ENCODE assay signal across 18 mouse cellular contexts in genomic region chr4:141616811-141617210, GRCm38 (mm10). TPM values are rescaled to one million over a fixed set of nuclear protein-coding genes. Genes with fewer than 3 reads are reported as not detected.
A peak's percentile ranks its signal among the peaks of the same experiment; 100 is the strongest.
DNase-seq lines count a peak whose midpoint lies in the region; ATAC-seq and TF ChIP-seq lines count a peak whose summit lies in the region.
"Had no signal": no experiment of that assay in that cellular context is flagged by ENCODE, and none has a peak within 500 bp of the region (broad histone marks: within the 10 kb centered on the region; RNA-seq: fewer than 3 reads in every experiment).

No protein-coding gene starts in this region.

- H3K36me3 ChIP-seq in heart, embryonic 12.5 days = no peaks in the 10 kb centered on the region
- H3K36me3 ChIP-seq in heart, adult 2 months (ENCODE audit: control insufficient read depth, insufficient read depth, low read length) = no peaks in the 10 kb centered on the region
- H3K36me3 ChIP-seq in liver, embryonic 13.5 days = no peaks in the 10 kb centered on the region
- no peaks in the 10 kb centered on the region for H3K36me3 ChIP-seq in intestine, embryonic 14.5 days (ENCODE audit: control insufficient read depth, insufficient read depth, low read length)
- H3K36me3 ChIP-seq in liver, postnatal 0 days (replicated peaks; ENCODE audit: insufficient read depth, low read length) = no peaks in the 10 kb centered on the region; the same call in 1 of the 2 replicates
- H3K36me3 ChIP-seq: limb, embryonic 13.5 days; midbrain, embryonic 12.5 days; neural tube, embryonic 13.5 days had no signal

- no peaks in the 10 kb centered on the region; the same call in 1 of the 2 replicates for H3K27me3 ChIP-seq in heart, embryonic 12.5 days (replicated peaks)
- H3K27me3 ChIP-seq in heart, adult 2 months (ENCODE audit: control insufficient read depth, insufficient read depth, low read length) = no peaks in the 10 kb centered on the region
- peaks cover 7% of the 10 kb centered on the region; the same call in 1 of the 2 replicates for H3K27me3 ChIP-seq in liver, embryonic 13.5 days
- H3K27me3 ChIP-seq in intestine, embryonic 14.5 days (replicated peaks; ENCODE audit: control insufficient read depth, insufficient read depth, low read length) = no peaks in the 10 kb centered on the region
- H3K27me3 ChIP-seq in liver, postnatal 0 days (ENCODE audit: insufficient read depth, low read length) = no peaks in the 10 kb centered on the region
- H3K27me3 ChIP-seq: limb, embryonic 13.5 days; neural tube, embryonic 13.5 days had no signal

- intact Hi-C loops in heart, adult 2 months (cut with DNase I) = loop anchor here (5.0 kb wide), 1 partner anchor 105 kb away; the partner anchor contains the start of gene Ddi2
- intact Hi-C loops in left cerebral cortex, postnatal 14 days (cut with DNase I) = no loop called here

- H3K4me1 ChIP-seq in heart, embryonic 12.5 days (replicated peaks) = peaks cover 12% of the 10 kb centered on the region
- peaks cover 2% of the 10 kb centered on the region for H3K4me1 ChIP-seq in heart, adult 2 months (ENCODE audit: control insufficient read depth, insufficient read depth, low read length)
- H3K4me1 ChIP-seq in liver, embryonic 13.5 days (replicated peaks) = peaks cover 16% of the 10 kb centered on the region
- peaks cover 17% of the 10 kb centered on the region for H3K4me1 ChIP-seq in intestine, embryonic 14.5 days (replicated peaks; ENCODE audit: control insufficient read depth, insufficient read depth, low read length)
- H3K4me1 ChIP-seq in liver, postnatal 0 days (ENCODE audit: insufficient read depth) = peaks cover 14% of the 10 kb centered on the region

- no peak overlapping the region for H3K4me3 ChIP-seq in heart, embryonic 12.5 days
- no peak overlapping the region for H3K4me3 ChIP-seq in heart, adult 2 months
- no peak overlapping the region for H3K4me3 ChIP-seq in liver, embryonic 13.5 days (replicated peaks)
- no peak overlapping the region for H3K4me3 ChIP-seq in intestine, embryonic 14.5 days (ENCODE audit: low read depth, low read length)
- H3K4me3 ChIP-seq in liver, postnatal 0 days (ENCODE audit: low read depth, low read length) = peak overlapping the region; percentile 59; the same call in 1 of the 2 replicates

- no peaks in the 10 kb centered on the region for H3K9me3 ChIP-seq in heart, embryonic 12.5 days (replicated peaks)
- no peaks in the 10 kb centered on the region for H3K9me3 ChIP-seq in liver, embryonic 13.5 days (replicated peaks)
- no peaks in the 10 kb centered on the region for H3K9me3 ChIP-seq in intestine, embryonic 14.5 days (ENCODE audit: control insufficient read depth, low read length)
- no peaks in the 10 kb centered on the region for H3K9me3 ChIP-seq in liver, postnatal 0 days (ENCODE audit: low read length)
- H3K9me3 ChIP-seq: limb, embryonic 13.5 days; midbrain, embryonic 12.5 days; neural tube, embryonic 13.5 days had no signal

- H3K9ac ChIP-seq in heart, embryonic 12.5 days = no peak overlapping the region
- H3K9ac ChIP-seq in heart, adult 2 months (ENCODE audit: low read depth, low read length) = no peak overlapping the region
- H3K9ac ChIP-seq in liver, embryonic 13.5 days = no peak overlapping the region
- H3K9ac ChIP-seq in intestine, embryonic 14.5 days (ENCODE audit: low read length) = no peak overlapping the region
- H3K9ac ChIP-seq in liver, postnatal 0 days (replicated peaks) = no peak overlapping the region
- H3K9ac ChIP-seq: hindbrain, embryonic 14.5 days had no signal

- 0 out of 2 replicates have a peak overlapping the region, but pooled peaks have one; percentile 70 for H3K4me2 ChIP-seq in heart, embryonic 12.5 days
- peak overlapping the region; percentile 70 for H3K4me2 ChIP-seq in liver, embryonic 13.5 days
- H3K4me2 ChIP-seq in intestine, embryonic 14.5 days (ENCODE audit: low read length) = peak overlapping the region; percentile 50; the same call in 1 of the 2 replicates
- H3K4me2 ChIP-seq in liver, postnatal 0 days (ENCODE audit: low read depth, low read length) = peak overlapping the region; percentile 74

- 77% methylated on average over 6 of the region's 6 CpGs for WGBS in heart, embryonic 12.5 days
- 84% methylated on average over 6 of the region's 6 CpGs for WGBS in heart, adult 2 months
- WGBS in liver, embryonic 13.5 days (ENCODE audit: insufficient replicate concordance) = 56% methylated on average over 6 of the region's 6 CpGs
- 74% methylated on average over 6 of the region's 6 CpGs for WGBS in intestine, embryonic 14.5 days
- WGBS in liver, postnatal 0 days (ENCODE audit: insufficient replicate concordance) = 66% methylated on average over 6 of the region's 6 CpGs

- no peak for TF ChIP-seq CTCF in heart, adult 2 months (IDR thresholded peaks at IDR 0.05)
- no peak for TF ChIP-seq CTCF in liver, postnatal 0 days (IDR thresholded peaks at IDR 0.05; ENCODE audit: low read depth)

- no peak for ATAC-seq in heart, embryonic 12.5 days (ENCODE audit: insufficient number of reproducible peaks, low FRiP score)
- ATAC-seq in liver, embryonic 13.5 days (ENCODE audit: low read depth) = no peak
- no peak for ATAC-seq in intestine, embryonic 14.5 days (replicated peaks; ENCODE audit: low FRiP score, low TSS enrichment, low read depth)
- ATAC-seq in liver, postnatal 0 days = no peak

- no peaks in the 10 kb centered on the region for H3K79me2 ChIP-seq in heart, adult 2 months (replicated peaks; ENCODE audit: control insufficient read depth, insufficient read depth, low read length)

- no peak overlapping the region for H3K27ac ChIP-seq in heart, embryonic 12.5 days (ENCODE audit: poor library complexity, severe bottlenecking)
- no peak overlapping the region for H3K27ac ChIP-seq in heart, adult 2 months
- no peak overlapping the region for H3K27ac ChIP-seq in liver, embryonic 13.5 days
- H3K27ac ChIP-seq in intestine, embryonic 14.5 days (ENCODE audit: low read depth) = no peak overlapping the region
- 0 out of 2 replicates have a peak overlapping the region, but pooled peaks have one; percentile 84 for H3K27ac ChIP-seq in liver, postnatal 0 days (ENCODE audit: low read depth)
- H3K27ac ChIP-seq: hindbrain, embryonic 14.5 days; limb, embryonic 13.5 days; midbrain, embryonic 12.5 days; neural tube, embryonic 13.5 days had no signal

- no peak for TF ChIP-seq POLR2A in heart, adult 2 months (IDR thresholded peaks at IDR 0.05; ENCODE audit: insufficient read depth, low read depth, low read length)

- DNase-seq in heart, adult 2 months = no peak
- no peak for DNase-seq in liver, embryonic 13.5 days
- no peak for DNase-seq in liver
- no peak for DNase-seq in intestine, embryonic 14.5 days (ENCODE audit: low spot score)
- DNase-seq in liver, postnatal 0 days = no peak
- DNase-seq in left cerebral cortex, postnatal 14 days (ENCODE audit: low spot score in 2 of 2) = no peak
- no peak for DNase-seq in adrenal gland, postnatal 4 days (ENCODE audit: low spot score in 2 of 2)

- TF ChIP-seq EP300 in heart, adult 2 months (IDR thresholded peaks at IDR 0.05; ENCODE audit: insufficient read depth, low read depth, low read length) = no peak
- no peak for TF ChIP-seq EP300 in liver, postnatal 0 days (IDR thresholded peaks at IDR 0.05; ENCODE audit: low read depth)

RNA-seq across cellular contexts. Expression of gene Tmem82, which starts 1.6 kb away (rescaled TPM):
- polyA plus RNA-seq in heart, embryonic 12.5 days (2016; fragmentation: Nextera tagmentation; extraction: Ambion mirVana) = 0.19 and 0.37 TPM in 2 replicates
- 10 to 100 TPM; 16.5 to 20.2 TPM for total RNA-seq in heart, adult 2 months (2021)
- 35.5 and 36.6 TPM in 2 replicates for polyA plus RNA-seq in heart, adult 2 months (2012; rRNA removed)
- polyA plus RNA-seq in liver, embryonic 13.5 days (2015; fragmentation: Nextera tagmentation; extraction: Ambion mirVana) = 3.6 and 3.7 TPM in 2 replicates
- polyA plus RNA-seq in intestine, embryonic 14.5 days (2014; fragmentation: Nextera tagmentation; extraction: Ambion mirVana) = 6.0 and 8.4 TPM in 2 replicates
- 17.3 and 17.8 TPM in 2 replicates for polyA plus RNA-seq in liver, postnatal 0 days (2015; fragmentation: Nextera tagmentation; extraction: Ambion mirVana)
- under 1 TPM; 0.76 to 0.97 TPM for total RNA-seq in left cerebral cortex, postnatal 14 days (2021)
- 1 to 10 TPM; 3.7 to 3.8 TPM for total RNA-seq in adrenal gland, postnatal 4 days (2021)
- polyA plus RNA-seq: forebrain, embryonic 14.5 days; hindbrain, embryonic 14.5 days had no signal

RNA-seq across cellular contexts. Expression of gene Slc25a34, which starts 6.8 kb away (rescaled TPM):
- 0.21 and 0.24 TPM in 2 replicates for polyA plus RNA-seq in heart, embryonic 12.5 days (2016; fragmentation: Nextera tagmentation; extraction: Ambion mirVana)
- total RNA-seq in heart, adult 2 months (2021) = 100 to 1,000 TPM; 118 to 132 TPM
- 183 and 258 TPM in 2 replicates for polyA plus RNA-seq in heart, adult 2 months (2012; rRNA removed)
- 0.07 and 0.13 TPM in 2 replicates for polyA plus RNA-seq in liver, embryonic 13.5 days (2015; fragmentation: Nextera tagmentation; extraction: Ambion mirVana)
- 0.17 and 0.26 TPM in 2 replicates for polyA plus RNA-seq in intestine, embryonic 14.5 days (2014; fragmentation: Nextera tagmentation; extraction: Ambion mirVana)
- 0.40 and 0.76 TPM in 2 replicates for polyA plus RNA-seq in liver, postnatal 0 days (2015; fragmentation: Nextera tagmentation; extraction: Ambion mirVana)
- 1 to 10 TPM; 2.7 to 2.9 TPM for total RNA-seq in left cerebral cortex, postnatal 14 days (2021)
- 1 to 10 TPM; 7.4 to 9.5 TPM for total RNA-seq in adrenal gland, postnatal 4 days (2021)
- total RNA-seq: granulocyte monocyte progenitor cell, adult 5-6 weeks; megakaryocyte, adult 5-6 weeks had no signal
- polyA plus RNA-seq: embryonic facial prominence, embryonic 11.5 days; forebrain, embryonic 14.5 days; hindbrain, embryonic 14.5 days; kidney, embryonic 14.5 days; limb, embryonic 13.5 days; stomach, embryonic 14.5 days had no signal

RNA-seq across cellular contexts. Expression of gene Fblim1, which starts 10.9 kb away (rescaled TPM):
- polyA plus RNA-seq in heart, embryonic 12.5 days (2016; fragmentation: Nextera tagmentation; extraction: Ambion mirVana) = 70.1 and 70.6 TPM in 2 replicates
- 100 to 1,000 TPM; 236 to 263 TPM for total RNA-seq in heart, adult 2 months (2021)
- 297 and 303 TPM in 2 replicates for polyA plus RNA-seq in heart, adult 2 months (2012; rRNA removed)
- 1.9 and 2.4 TPM in 2 replicates for polyA plus RNA-seq in liver, embryonic 13.5 days (2015; fragmentation: Nextera tagmentation; extraction: Ambion mirVana)
- polyA plus RNA-seq in intestine, embryonic 14.5 days (2014; fragmentation: Nextera tagmentation; extraction: Ambion mirVana) = 94.6 and 108 TPM in 2 replicates
- 1.5 and 1.8 TPM in 2 replicates for polyA plus RNA-seq in liver, postnatal 0 days (2015; fragmentation: Nextera tagmentation; extraction: Ambion mirVana)
- 1 to 10 TPM; 1.2 to 1.3 TPM for total RNA-seq in left cerebral cortex, postnatal 14 days (2021)
- 10 to 100 TPM; 24.9 to 32.1 TPM for total RNA-seq in adrenal gland, postnatal 4 days (2021)
- total RNA-seq: megakaryocyte, adult 5-6 weeks had no signal

RNA-seq across cellular contexts. Expression of gene Plekhm2, which starts 47.9 kb away (rescaled TPM):
- 6.1 and 6.2 TPM in 2 replicates for polyA plus RNA-seq in heart, embryonic 12.5 days (2016; fragmentation: Nextera tagmentation; extraction: Ambion mirVana)
- 100 to 1,000 TPM in 1 of 2 experiments, 10 to 100 TPM in 1; 95.2 to 126 TPM for total RNA-seq in heart, adult 2 months (2021)
- 111 and 144 TPM in 2 replicates for polyA plus RNA-seq in heart, adult 2 months (2012; rRNA removed)
- 0.91 and 1.1 TPM in 2 replicates for polyA plus RNA-seq in liver, embryonic 13.5 days (2015; fragmentation: Nextera tagmentation; extraction: Ambion mirVana)
- polyA plus RNA-seq in intestine, embryonic 14.5 days (2014; fragmentation: Nextera tagmentation; extraction: Ambion mirVana) = 3.2 and 3.7 TPM in 2 replicates
- polyA plus RNA-seq in liver, postnatal 0 days (2015; fragmentation: Nextera tagmentation; extraction: Ambion mirVana) = 1.7 TPM in 2 replicates
- total RNA-seq in left cerebral cortex, postnatal 14 days (2021) = 10 to 100 TPM; 57.6 to 57.9 TPM
- total RNA-seq in adrenal gland, postnatal 4 days (2021) = 10 to 100 TPM; 55.5 to 60.5 TPM

Comparison
In these comparisons a context has a peak if more than half of its experiments do, and no peak if none do; other contexts are left out.
1. RNA of gene Slc25a34, which starts 6.8 kb away (polyA plus RNA-seq): 183 to 258 TPM in heart, adult 2 months; 0.40 to 0.76 TPM in liver, postnatal 0 days, 0.17 to 0.26 TPM in intestine, embryonic 14.5 days, 0.21 to 0.24 TPM in heart, embryonic 12.5 days and 0.07 to 0.13 TPM in liver, embryonic 13.5 days; every median in the first group is over 100 times any median in the second.
2. RNA of gene Fblim1, which starts 10.9 kb away (polyA plus RNA-seq): 297 to 303 TPM in heart, adult 2 months, 94.6 to 108 TPM in intestine, embryonic 14.5 days and 70.1 to 70.6 TPM in heart, embryonic 12.5 days; 1.9 to 2.4 TPM in liver, embryonic 13.5 days and 1.5 to 1.8 TPM in liver, postnatal 0 days; every median in the first group is over 10 times any median in the second.
3. Peak in every context shown above with its lines, with median percentiles within 50 percentile points of each other: H3K4me2 ChIP-seq.